In genomic region chr2:172345258-172345738, GRCm38 (mm10) we compare ENCODE assay signal across 8 mouse cellular contexts. TPM values are rescaled to one million over a fixed set of nuclear protein-coding genes. Genes with fewer than 3 reads are reported as not detected.
A peak's percentile ranks its signal among the peaks of the same experiment; 100 is the strongest.
DNase-seq lines count a peak whose midpoint lies in the region; ATAC-seq lines count a peak whose summit lies in the region.

Fam210b (plus strand) TSS chr2:172345565.

- under 1% methylated on average over 34 of the region's 35 CpGs for WGBS in hindbrain, embryonic 12.5 days

- no peaks in the 10 kb centered on the region for H3K36me3 ChIP-seq in hindbrain, embryonic 12.5 days

- peak within 1 kb of the TSS; percentile 75 for H3K9ac ChIP-seq in hindbrain, embryonic 12.5 days

- peak; percentile 95 for ATAC-seq in hindbrain, embryonic 12.5 days (ENCODE audit: low FRiP score)

- DNase-seq in NIH3T3 (ENCODE audit: low read depth): peak; percentile 99
- peak; percentile 96 to 97 for DNase-seq in cerebellum, postnatal 10 days
- DNase-seq in frontal cortex, postnatal 10 days (ENCODE audit: low spot score in 2 of 2): peak; percentile 92 to 93
- DNase-seq in layer of hippocampus, postnatal 14 days (ENCODE audit: low spot score in 2 of 2): peak; percentile 89 to 96
- peak; percentile 98 for DNase-seq in lung, postnatal 14 days
- peak; percentile 95 for DNase-seq in retina, adult 2 months (ENCODE audit: low read depth, low spot score)
- DNase-seq in thymus, postnatal 36 days: peak; percentile 89 to 95

- H3K9me3 ChIP-seq in hindbrain, embryonic 12.5 days (replicated peaks): no peaks in the 10 kb centered on the region

- H3K4me1 ChIP-seq in hindbrain, embryonic 12.5 days: peaks cover 23% of the 10 kb centered on the region

- H3K27ac ChIP-seq in hindbrain, embryonic 12.5 days: 0 out of 2 replicates have a peak within 1 kb of the TSS, but pooled peaks have one; percentile 40

- H3K27me3 ChIP-seq in hindbrain, embryonic 12.5 days: no peaks in the 10 kb centered on the region

- peak within 1 kb of the TSS; percentile 97 for H3K4me2 ChIP-seq in hindbrain, embryonic 12.5 days (replicated peaks)

- H3K4me3 ChIP-seq in hindbrain, embryonic 12.5 days: peak within 1 kb of the TSS; percentile 72

RNA-seq across cellular contexts. Expression of gene Fam210b, which starts in this region (rescaled TPM):
- polyA plus RNA-seq in hindbrain, embryonic 12.5 days (2016; fragmentation: Nextera tagmentation; extraction: Ambion mirVana): 31.8 and 33.1 TPM in 2 replicates
- 10 to 100 TPM; 24.9 TPM for total RNA-seq in layer of hippocampus, postnatal 14 days (2021)

Comparison
In these comparisons a context has a peak if more than half of its experiments do, and no peak if none do; other contexts are left out.
1. Peak in every context shown above with its lines: DNase-seq, ATAC-seq, H3K4me3 ChIP-seq and H3K27ac ChIP-seq.